Mouse (Mus musculus) MEL (cell line): Measurements from ENCODE around the gene Rdh16f1. TPM values are rescaled to one million over a fixed set of nuclear protein-coding genes. Genes with fewer than 3 reads are reported as not detected.

Experiments
- DNase-seq: peaks from one replicate; pipeline ENCODE4 v3.0.0; 2011; ENCODE audit warnings: low read depth, low spot score
- H3K27ac ChIP-seq: 2 replicates; pipeline ENCODE4 v1.5.1; 2012; ENCODE audit warnings: low read depth, mild to moderate bottlenecking, control low read depth, low read length, moderate library complexity; ENCODE audit not compliant: control insufficient read depth
- H3K27me3 ChIP-seq, 2 experiments: fragments of 150-350 bp in 1 of 2; sonication (generic) in 1 of 2; 2 replicates each; pipeline ENCODE4 v1.6.1; 2012; ENCODE audit warnings: low read length in 2 of 2, mild to moderate bottlenecking in 2 of 2, improper control_type of control experiment in 1 of 2, moderate library complexity in 1 of 2; ENCODE audit not compliant: insufficient read depth in 2 of 2, control insufficient read depth in 1 of 2
- H3K36me3 ChIP-seq, 2 experiments: 2 replicates each; pipeline ENCODE4 v1.6.1; 2012 to 2014; ENCODE audit warnings: low read length in 2 of 2, improper control_type of control experiment in 1 of 2, inconsistent platforms in 1 of 2, mild to moderate bottlenecking in 1 of 2; ENCODE audit not compliant: insufficient read depth in 2 of 2, control insufficient read depth in 1 of 2
- H3K4me1 ChIP-seq, 2 experiments: fragments of 150-350 bp in 1 of 2; sonication (generic) in 1 of 2; 2 replicates each; pipeline ENCODE4 v1.6.1; 2012; ENCODE audit warnings: low read length in 2 of 2, improper control_type of control experiment in 1 of 2, mild to moderate bottlenecking in 1 of 2; ENCODE audit not compliant: insufficient read depth in 2 of 2, control insufficient read depth in 1 of 2
- H3K4me3 ChIP-seq, 2 experiments: fragments of 150-350 bp in 1 of 2; sonication (generic) in 1 of 2; 2 replicates each; pipeline ENCODE4 v1.5.1; 2012; ENCODE audit warnings: low read depth in 2 of 2, low read length in 2 of 2, mild to moderate bottlenecking in 2 of 2, moderate library complexity in 2 of 2, control low read depth in 1 of 2, improper control_type of control experiment in 1 of 2; ENCODE audit not compliant: control insufficient read depth in 1 of 2, insufficient read depth in 1 of 2
- H3K79me2 ChIP-seq: 2 replicates; pipeline ENCODE4 v1.6.1; 2012; ENCODE audit warnings: mild to moderate bottlenecking, low read length, moderate library complexity; ENCODE audit not compliant: control insufficient read depth, poor library complexity, insufficient read depth
- H3K9ac ChIP-seq: 2 replicates; pipeline ENCODE4 v1.6.1; 2012; ENCODE audit warnings: low read depth, mild to moderate bottlenecking, control low read depth, low read length, moderate library complexity; ENCODE audit not compliant: control insufficient read depth, poor library complexity, severe bottlenecking
- H3K9me3 ChIP-seq: fragments of 150-350 bp; sonication (generic); replicated peaks from 2 replicates; pipeline ENCODE4 v1.6.1; 2012; ENCODE audit warnings: mild to moderate bottlenecking, low read length, improper control_type of control experiment, moderate library complexity; ENCODE audit not compliant: insufficient read depth
- BHLHE40 ChIP-seq: IDR thresholded peaks from 2 replicates; pipeline ENCODE4 v1.6.1; 2012; ENCODE audit warnings: low read depth, mild to moderate bottlenecking, inconsistent platforms, low read length, improper control_type of control experiment, borderline replicate concordance
- CTCF ChIP-seq, 3 experiments: IDR thresholded peaks in 2 of 3; conservative IDR thresholded peaks in 1 of 3; 2 replicates each; pipeline ENCODE4 v1.5.1; 2011 to 2012; ENCODE audit warnings: low read length in 3 of 3, low read depth in 2 of 3, mild to moderate bottlenecking in 2 of 3, improper control_type of control experiment in 1 of 3, inconsistent platforms in 1 of 3, mixed read lengths in 1 of 3, moderate library complexity in 1 of 3; ENCODE audit not compliant: control insufficient read depth in 1 of 3, insufficient read depth in 1 of 3, poor library complexity in 1 of 3, severe bottlenecking in 1 of 3
- E2F4 ChIP-seq: IDR thresholded peaks from 2 replicates; pipeline ENCODE4 v1.6.1; 2011; ENCODE audit warnings: low read depth, low read length, improper control_type of control experiment, borderline replicate concordance
- ELF1 ChIP-seq: IDR thresholded peaks from 2 replicates; pipeline ENCODE4 v1.6.1; 2014; ENCODE audit warnings: low read depth, mild to moderate bottlenecking, inconsistent platforms, low read length, improper control_type of control experiment, moderate library complexity
- EP300 ChIP-seq, 2 experiments: IDR thresholded peaks; 2 replicates each; pipeline ENCODE4 v1.6.1; 2011; ENCODE audit warnings: improper control_type of control experiment in 2 of 2, low read length in 2 of 2, low read depth in 1 of 2, mild to moderate bottlenecking in 1 of 2
- GABPA ChIP-seq: IDR thresholded peaks from 2 replicates; pipeline ENCODE4 v1.6.1; 2012; ENCODE audit warnings: low read depth, mild to moderate bottlenecking, inconsistent platforms, low read length, improper control_type of control experiment, moderate library complexity
- HCFC1 ChIP-seq: IDR thresholded peaks from 2 replicates; pipeline ENCODE4 v1.6.1; 2012; ENCODE audit warnings: low read depth, mild to moderate bottlenecking, inconsistent platforms, low read length, improper control_type of control experiment, moderate library complexity
- JUND ChIP-seq: IDR thresholded peaks from 2 replicates; pipeline ENCODE4 v1.6.1; 2011; ENCODE audit warnings: low read depth, mild to moderate bottlenecking, improper control_type of control experiment, low read length
- KAT2A ChIP-seq: conservative IDR thresholded peaks from 2 replicates; pipeline ENCODE4 v1.6.1; 2012; ENCODE audit warnings: low read depth, low read length, improper control_type of control experiment, inconsistent platforms
- MAZ ChIP-seq: IDR thresholded peaks from 2 replicates; pipeline ENCODE4 v1.6.1; 2012; ENCODE audit warnings: low read depth, mild to moderate bottlenecking, inconsistent platforms, low read length, improper control_type of control experiment
- MYB ChIP-seq: IDR thresholded peaks from 2 replicates; pipeline ENCODE4 v1.6.1; 2011; ENCODE audit warnings: mild to moderate bottlenecking, low read depth, low read length, improper control_type of control experiment
- NELFE ChIP-seq: IDR thresholded peaks from 2 replicates; pipeline ENCODE4 v1.6.1; 2011; ENCODE audit warnings: low read depth, low read length, improper control_type of control experiment
- NRF1 ChIP-seq: IDR thresholded peaks from 2 replicates; pipeline ENCODE4 v1.6.1; 2014; ENCODE audit warnings: low read depth, mild to moderate bottlenecking, inconsistent platforms, low read length, improper control_type of control experiment, moderate library complexity; ENCODE audit not compliant: poor library complexity, insufficient read depth, severe bottlenecking
- POLR2A ChIP-seq, 2 experiments: IDR thresholded peaks; 2 replicates each; pipeline ENCODE4 v1.6.1; 2011 to 2012; ENCODE audit warnings: low read length in 2 of 2, mild to moderate bottlenecking in 2 of 2, control low read depth in 1 of 2, improper control_type of control experiment in 1 of 2, low read depth in 1 of 2, moderate library complexity in 1 of 2; ENCODE audit not compliant: control insufficient read depth in 1 of 2, insufficient read depth in 1 of 2, poor library complexity in 1 of 2
- POLR2AphosphoS5 ChIP-seq: IDR thresholded peaks from 2 replicates; pipeline ENCODE4 v1.6.1; 2012; ENCODE audit warnings: low read depth, borderline replicate concordance, mild to moderate bottlenecking, inconsistent platforms, low read length, moderate library complexity, mixed read lengths
- TAL1 ChIP-seq: IDR thresholded peaks from 2 replicates; pipeline ENCODE4 v1.6.1; 2012; ENCODE audit warnings: mild to moderate bottlenecking, inconsistent platforms, low read length, moderate library complexity, mixed read lengths
- TBP ChIP-seq: IDR thresholded peaks from 2 replicates; pipeline ENCODE4 v1.8.0; 2011; ENCODE audit warnings: low read depth, low read length, improper control_type of control experiment
- TCF12 ChIP-seq: IDR thresholded peaks from 2 replicates; pipeline ENCODE4 v1.6.1; 2014; ENCODE audit warnings: low read depth, mild to moderate bottlenecking, inconsistent platforms, low read length, improper control_type of control experiment, moderate library complexity
- UBTF ChIP-seq: IDR thresholded peaks from 2 replicates; pipeline ENCODE4 v1.6.1; 2012; ENCODE audit warnings: low read depth, mild to moderate bottlenecking, inconsistent platforms, low read length, improper control_type of control experiment, moderate library complexity, borderline replicate concordance; ENCODE audit not compliant: insufficient read depth
- USF1 ChIP-seq: IDR thresholded peaks from 2 replicates; pipeline ENCODE4 v1.6.1; 2014; ENCODE audit warnings: low read depth, mild to moderate bottlenecking, inconsistent platforms, low read length, improper control_type of control experiment, moderate library complexity
- USF2 ChIP-seq, 2 experiments: IDR thresholded peaks; 2 replicates each; pipeline ENCODE4 v1.6.1; 2011 to 2012; ENCODE audit warnings: improper control_type of control experiment in 2 of 2, low read length in 2 of 2, borderline replicate concordance in 1 of 2, inconsistent platforms in 1 of 2, low read depth in 1 of 2, mild to moderate bottlenecking in 1 of 2; ENCODE audit not compliant: insufficient read depth in 1 of 2
- polyA plus RNA-seq, 2 experiments: library from polyadenylated mRNA; stranded (reverse) in 1 of 2; unstranded in 1 of 2; fragments of >175 nt in 1 of 2; fragments of >200 nt in 1 of 2; gene quantifications; 2 replicates each; pipeline versions ENCODE4 v1.2.1 to v1.2.4; 2012; ENCODE audit warnings: low replicate concordance in 2 of 2, low read depth in 1 of 2; ENCODE audit not compliant: insufficient read length in 2 of 2, insufficient read depth in 1 of 2, missing spikeins in 1 of 2
- total RNA-seq: library from RNA; depleted of rRNA; stranded (reverse); fragments of 300-350 nt; gene quantifications from 2 replicates; pipeline ENCODE4 v1.2.3, GENCODE M21; 2012

The Rdh16f1 gene
- total and polyA plus RNA-seq, 3 experiments = not detected

GRCm38 (mm10) chr10:127763914-127764680 lies 4.5 kb downstream of the Rdh16f1 start:
- Histone ChIP-seq H3K9me3 (no peaks in the 10 kb centered on the region), H3K4me3 (no peak overlapping the region), H3K27ac (no peak overlapping the region), H3K36me3 (no peaks in the 10 kb centered on the region), H3K9ac (no peak overlapping the region), H3K4me1 (peaks cover 0 to 3% of the 10 kb centered on the region in 2 experiments; a peak in 1 of 4 replicates), H3K79me2 (no peaks in the 10 kb centered on the region), H3K27me3 (peaks cover 2 to 6% of the 10 kb centered on the region in 2 experiments; a peak in 2 of 4 replicates)
- DNase-seq = no peak
- TF ChIP-seq USF2 (IDR thresholded peaks at IDR 0.05; ENCODE audit: borderline replicate concordance in 1 of 2, insufficient read depth in 1 of 2, low read depth in 1 of 2, low read length in 2 of 2) = no peak
- TF ChIP-seq USF1 = no peak
- no peak for TF ChIP-seq CTCF (IDR thresholded peaks at IDR 0.05 in 2 of 3, conservative IDR thresholded peaks at IDR 0.05 in 1 of 3; ENCODE audit: control insufficient read depth in 1 of 3, insufficient read depth in 1 of 3, low read depth in 2 of 3, low read length in 3 of 3, poor library complexity in 1 of 3, severe bottlenecking in 1 of 3)
- TF ChIP-seq NRF1 = no peak
- no peak for TF ChIP-seq JUND
- no peak for TF ChIP-seq TAL1
- no peak for TF ChIP-seq MAZ
- TF ChIP-seq EP300 (IDR thresholded peaks at IDR 0.05; ENCODE audit: low read depth in 1 of 2, low read length in 2 of 2) = no peak
- no peak for TF ChIP-seq HCFC1
- TF ChIP-seq UBTF = no peak
- TF ChIP-seq NELFE = no peak
- no peak for TF ChIP-seq POLR2AphosphoS5
- no peak for TF ChIP-seq TCF12
- TF ChIP-seq ELF1 = no peak

- Histone ChIP-seq H3K4me1 (no peaks in the 10 kb centered on the region), H3K9me3 (no peaks in the 10 kb centered on the region), H3K36me3 (no peaks in the 10 kb centered on the region), H3K9ac (no peak overlapping the region), H3K27ac (no peak overlapping the region), H3K79me2 (no peaks in the 10 kb centered on the region), H3K4me3 (no peak overlapping the region), H3K27me3 (peaks cover 0 to 3% of the 10 kb centered on the region in 2 experiments; a peak in 2 of 4 replicates)
- no peak for TF ChIP-seq MYB
- TF ChIP-seq KAT2A = no peak
- no peak for TF ChIP-seq TBP
- no peak for TF ChIP-seq E2F4
- TF ChIP-seq TCF12 = no peak
- no peak for TF ChIP-seq CTCF (IDR thresholded peaks at IDR 0.05 in 2 of 3, conservative IDR thresholded peaks at IDR 0.05 in 1 of 3; ENCODE audit: control insufficient read depth in 1 of 3, insufficient read depth in 1 of 3, low read depth in 2 of 3, low read length in 3 of 3, poor library complexity in 1 of 3, severe bottlenecking in 1 of 3)
- TF ChIP-seq NRF1 = no peak
- TF ChIP-seq UBTF = no peak
- TF ChIP-seq POLR2AphosphoS5 = no peak
- TF ChIP-seq POLR2A (IDR thresholded peaks at IDR 0.05; ENCODE audit: control insufficient read depth in 1 of 2, insufficient read depth in 1 of 2, low read depth in 1 of 2, low read length in 2 of 2, poor library complexity in 1 of 2) = no peak
- TF ChIP-seq BHLHE40 = no peak
- no peak for TF ChIP-seq GABPA
- no peak for DNase-seq
Measured at GRCm38 (mm10) chr10:127766564-127766963, 7.0 kb downstream of the Rdh16f1 start.
